Mouse (Mus musculus): ENCODE results near the gene Bhlhe23.

GRCm38 (mm10) chr2:180740349-180740748 lies 36.4 kb downstream of the Bhlhe23 start:
- TF ChIP-seq CTCF (IDR thresholded peaks at IDR 0.05; ENCODE audit: control insufficient read depth, insufficient read depth, insufficient read length), result no peak
- no peak for TF ChIP-seq MYOD1 (IDR thresholded peaks at IDR 0.05; ENCODE audit: control insufficient read depth, insufficient read length, low read depth)
- TF ChIP-seq CEBPB (IDR thresholded peaks at IDR 0.05; ENCODE audit: low read depth), result no peak
- no peak for TF ChIP-seq FOSL1 (IDR thresholded peaks at IDR 0.05; ENCODE audit: insufficient read depth, low read length, poor library complexity, severe bottlenecking)
